Mouse (Mus musculus): ENCODE results near the gene Tnfsfm13.

DNA sequence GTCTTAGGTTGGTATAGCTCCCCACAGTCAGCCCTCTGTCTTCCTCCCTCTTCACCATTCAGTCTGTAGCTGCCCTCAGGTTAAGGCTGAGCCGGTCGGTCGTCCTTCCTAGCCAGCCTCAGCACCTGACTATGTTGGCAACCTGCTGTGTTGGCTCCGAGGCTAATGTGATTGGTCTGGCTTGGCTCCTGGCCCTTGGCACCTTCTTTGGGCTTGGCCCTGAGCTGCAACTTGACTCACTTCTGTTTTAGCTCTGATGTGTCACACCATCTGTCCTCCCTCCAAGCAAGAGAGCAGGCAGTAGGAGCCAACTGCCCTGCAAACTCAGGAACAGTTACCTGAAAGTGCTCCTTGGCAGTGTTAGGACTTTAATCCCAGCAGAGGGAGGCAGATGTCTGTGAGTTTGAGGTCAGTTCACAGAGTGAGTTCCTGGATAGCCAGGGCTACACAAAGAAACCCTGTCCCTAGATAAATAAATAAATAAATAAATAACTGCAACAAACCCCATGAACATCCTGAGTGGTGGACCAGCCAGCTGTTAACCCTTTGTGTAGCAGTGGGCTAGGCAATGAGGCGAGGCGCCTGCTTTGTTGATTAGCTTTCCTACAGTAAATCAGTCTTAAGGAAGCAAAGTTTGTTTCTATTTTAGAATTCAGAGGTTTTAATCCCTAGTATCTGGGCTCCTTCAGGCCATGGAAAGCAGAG, 11.0 kb upstream of the Tnfsfm13 start:
- TF ChIP-seq CTCF (IDR thresholded peaks at IDR 0.05; ENCODE audit: borderline replicate concordance, insufficient read depth, low read length), result no peak
- TF ChIP-seq POLR2A (IDR thresholded peaks at IDR 0.05; ENCODE audit: low read depth, low read length), result no peak
